Mouse (Mus musculus) ES-E14 (cell line): Measurements from ENCODE around the gene Aatf.

ENCODE experiments used
- HCFC1 ChIP-seq: IDR thresholded peaks from 2 replicates; pipeline ENCODE4 v1.6.1; 2012; ENCODE audit warnings: low read length, inconsistent platforms, borderline replicate concordance; ENCODE audit not compliant: insufficient read depth
- ZC3H11A ChIP-seq: IDR thresholded peaks from 2 replicates; pipeline ENCODE4 v1.6.1; 2012; ENCODE audit warnings: low read depth, mild to moderate bottlenecking, inconsistent platforms, low read length, borderline replicate concordance

GRCm38 (mm10) chr11:84526451-84526850 is 13.1 kb upstream of the Aatf start:
- TF ChIP-seq ZC3H11A: no peak
- no peak for TF ChIP-seq HCFC1
